Mouse (Mus musculus) erythroblast, embryonic 14.5 days (primary cell): ENCODE measurements around the gene Dok3.

ENCODE experiments used
- GATA1 ChIP-seq: IDR thresholded peaks from 2 replicates; pipeline ENCODE4 v1.6.1; 2012; ENCODE audit warnings: low read length, inconsistent platforms, mixed read lengths
- TAL1 ChIP-seq: IDR thresholded peaks from 3 replicates; pipeline ENCODE4 v1.6.1; 2012; ENCODE audit warnings: low read length, inconsistent platforms, mixed read lengths

DNA sequence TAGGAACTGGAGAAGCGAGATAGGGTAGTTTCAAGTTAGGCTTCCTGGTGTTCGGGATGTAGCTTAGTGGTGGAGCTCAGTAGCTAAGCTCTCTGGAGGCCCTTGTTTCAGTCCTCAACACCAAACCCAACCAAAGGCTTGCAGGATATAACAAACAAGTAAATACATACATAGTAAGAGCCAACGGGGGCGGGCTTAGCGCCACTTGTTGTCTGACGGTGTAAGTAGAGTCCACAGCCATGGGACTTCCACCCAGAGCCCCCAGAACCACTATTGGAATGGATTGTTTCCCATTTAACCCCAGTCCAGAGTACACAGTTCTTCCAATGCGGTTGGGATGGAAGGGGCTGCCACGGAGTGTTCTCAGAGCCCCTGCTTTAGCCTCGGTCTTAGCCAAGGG lies 15.3 kb downstream of the Dok3 start:
- TF ChIP-seq TAL1 (no peak), GATA1 (no peak)
